Mouse (Mus musculus) lung, adult 2 months (tissue): ENCODE results near the gene Ate1.

Source experiments
- CTCF ChIP-seq: fragments of 200-500 bp; IDR thresholded peaks from 2 replicates; pipeline ENCODE4 v1.5.1; 2011; ENCODE audit warnings: mild to moderate bottlenecking, low read length, control low read depth; ENCODE audit not compliant: insufficient read depth
- POLR2A ChIP-seq: fragments of 200-500 bp; IDR thresholded peaks from 2 replicates; pipeline ENCODE4 v1.6.1; 2011; ENCODE audit warnings: low read depth, mild to moderate bottlenecking, control low read depth, low read length, borderline replicate concordance; ENCODE audit errors: extremely low read depth

DNA sequence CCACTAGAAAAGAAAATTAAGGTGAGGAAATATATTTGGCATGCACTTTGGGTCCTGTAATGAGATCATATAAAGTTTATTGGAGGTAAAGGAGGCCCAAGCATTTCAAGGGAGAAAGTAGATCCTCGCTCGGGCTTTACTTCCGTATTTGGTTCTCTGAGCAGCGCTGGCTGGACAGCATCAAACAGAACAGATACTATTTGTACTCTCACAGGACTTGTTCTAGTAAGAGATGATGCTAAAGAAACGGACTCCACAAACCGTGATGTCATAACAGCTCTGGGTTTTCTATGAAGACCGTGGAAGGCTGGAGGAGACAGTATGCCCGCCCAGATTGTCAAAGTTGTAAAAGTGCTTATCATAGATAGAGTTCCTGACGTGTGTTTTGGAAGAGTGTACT is 7.1 kb upstream of the Ate1 start:
- TF ChIP-seq CTCF (no peak), POLR2A (no peak)
